Mouse (Mus musculus) spleen, postnatal 10 days (tissue): ENCODE results near the gene Map2k2.
A peak's percentile ranks its signal among the peaks of the same experiment; 100 is the strongest.
"Not testable (repeated sequence)": the region's sequence is repeated elsewhere in the genome, so short reads cannot be mapped to it uniquely, and the experiment has no call there.

Source experiments
- DNase-seq, 2 experiments: peaks; one replicate each; pipeline ENCODE4 v3.0.0; 2021 to 2022; ENCODE audit warnings: low spot score in 2 of 2

The Map2k2 gene

DNA sequence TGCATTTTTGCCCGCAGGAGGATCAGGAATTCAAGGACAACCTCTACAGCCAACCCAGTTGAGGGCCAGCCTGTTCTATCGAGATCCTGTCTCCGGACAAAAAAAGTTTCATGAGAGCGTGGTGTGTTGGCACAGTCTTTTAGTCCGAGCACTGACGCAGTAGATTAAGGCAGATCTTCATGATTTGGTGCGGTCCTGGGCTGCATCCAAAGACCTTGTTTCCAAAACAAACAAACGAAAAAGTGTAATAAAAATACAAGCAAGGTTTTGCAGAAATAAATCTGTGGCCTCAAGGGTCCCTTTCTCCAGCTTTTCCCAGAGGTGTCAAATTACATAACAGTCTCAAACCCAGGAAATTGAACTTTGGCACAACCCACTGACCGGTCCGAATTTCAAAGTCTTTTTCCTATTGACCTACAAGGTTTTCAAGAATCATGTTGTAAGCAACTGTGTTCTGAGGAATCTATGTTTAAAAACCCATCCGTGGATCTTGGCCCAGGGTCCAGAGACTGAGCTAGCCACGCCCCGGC lies 70.3 kb downstream of the Map2k2 start:
- no peak for DNase-seq

DNA sequence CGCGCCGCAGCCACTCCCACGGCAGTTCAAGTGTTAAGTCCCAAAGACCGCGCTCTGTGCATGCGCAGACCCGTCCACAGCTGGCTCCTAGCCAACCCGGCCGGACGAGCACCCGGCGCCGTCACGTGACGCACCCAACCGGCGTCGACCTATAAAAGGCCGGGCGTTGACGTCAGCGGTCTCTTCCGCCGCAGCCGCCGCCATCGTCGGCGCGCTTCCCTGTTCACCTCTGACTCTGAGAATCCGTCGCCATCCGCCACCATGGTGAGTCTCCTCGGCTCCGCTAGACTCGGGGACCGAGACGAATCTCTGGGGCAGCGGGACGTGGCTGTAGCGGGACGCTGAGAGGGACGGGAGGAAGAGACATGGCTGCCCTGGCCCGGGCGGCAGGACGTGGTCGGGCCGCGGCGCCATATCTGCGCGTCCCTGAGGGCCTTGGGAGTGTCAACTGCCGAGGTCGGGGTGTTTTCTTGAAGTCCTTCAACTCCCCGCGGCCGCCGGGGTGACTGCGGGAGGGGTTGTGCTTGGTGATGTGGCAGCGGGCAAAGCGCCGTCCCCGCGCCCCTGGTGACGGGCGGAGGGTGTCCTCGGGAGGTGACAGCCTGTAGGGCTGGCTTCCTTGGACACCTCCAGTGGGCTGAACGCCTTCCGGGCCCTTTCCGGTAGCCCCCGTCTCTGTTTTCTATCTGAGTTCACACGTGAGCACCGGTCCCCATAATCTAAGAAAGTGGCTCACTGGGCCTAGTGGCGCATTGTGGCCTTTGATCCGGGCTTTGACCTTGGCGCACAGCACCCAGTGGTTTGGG lies 71.0 kb downstream of the Map2k2 start, which contains the start of gene Eef2:
Gene Eef2, plus strand, starts transcription at position 166 of the 806 bp plus-strand sequence.
- DNase-seq = peak; percentile 99 to 100

- peak; percentile 55 to 62 for DNase-seq
Measured at GRCm38 (mm10) chr10:81177491-81177925, 71.8 kb downstream of the Map2k2 start.

- DNase-seq = no peak
Measured at GRCm38 (mm10) chr10:81177958-81178712, 72.4 kb downstream of the Map2k2 start.

GRCm38 (mm10) chr10:81178927-81179326 lies 73.2 kb downstream of the Map2k2 start:
- no peak for DNase-seq

GRCm38 (mm10) chr10:81179451-81180342 lies 74.0 kb downstream of the Map2k2 start:
- DNase-seq = no peak

DNA sequence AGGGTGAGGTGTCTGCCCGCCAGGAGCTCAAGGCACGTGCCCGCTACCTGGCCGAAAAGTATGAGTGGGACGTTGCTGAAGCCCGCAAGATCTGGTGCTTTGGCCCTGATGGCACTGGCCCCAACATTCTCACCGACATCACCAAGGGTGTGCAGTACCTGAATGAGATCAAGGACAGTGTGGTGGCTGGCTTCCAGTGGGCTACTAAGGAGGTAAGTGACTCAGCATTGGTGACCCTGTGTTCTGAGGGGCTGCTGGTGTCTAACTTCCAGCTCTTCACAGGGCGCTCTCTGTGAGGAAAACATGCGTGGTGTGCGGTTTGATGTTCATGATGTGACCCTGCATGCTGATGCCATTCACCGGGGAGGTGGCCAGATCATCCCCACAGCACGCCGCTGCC lies 75.2 kb downstream of the Map2k2 start:
- DNase-seq = no peak

GRCm38 (mm10) chr10:81181860-81182259 lies 76.1 kb downstream of the Map2k2 start:
- not testable (repeated sequence) for DNase-seq

DNA sequence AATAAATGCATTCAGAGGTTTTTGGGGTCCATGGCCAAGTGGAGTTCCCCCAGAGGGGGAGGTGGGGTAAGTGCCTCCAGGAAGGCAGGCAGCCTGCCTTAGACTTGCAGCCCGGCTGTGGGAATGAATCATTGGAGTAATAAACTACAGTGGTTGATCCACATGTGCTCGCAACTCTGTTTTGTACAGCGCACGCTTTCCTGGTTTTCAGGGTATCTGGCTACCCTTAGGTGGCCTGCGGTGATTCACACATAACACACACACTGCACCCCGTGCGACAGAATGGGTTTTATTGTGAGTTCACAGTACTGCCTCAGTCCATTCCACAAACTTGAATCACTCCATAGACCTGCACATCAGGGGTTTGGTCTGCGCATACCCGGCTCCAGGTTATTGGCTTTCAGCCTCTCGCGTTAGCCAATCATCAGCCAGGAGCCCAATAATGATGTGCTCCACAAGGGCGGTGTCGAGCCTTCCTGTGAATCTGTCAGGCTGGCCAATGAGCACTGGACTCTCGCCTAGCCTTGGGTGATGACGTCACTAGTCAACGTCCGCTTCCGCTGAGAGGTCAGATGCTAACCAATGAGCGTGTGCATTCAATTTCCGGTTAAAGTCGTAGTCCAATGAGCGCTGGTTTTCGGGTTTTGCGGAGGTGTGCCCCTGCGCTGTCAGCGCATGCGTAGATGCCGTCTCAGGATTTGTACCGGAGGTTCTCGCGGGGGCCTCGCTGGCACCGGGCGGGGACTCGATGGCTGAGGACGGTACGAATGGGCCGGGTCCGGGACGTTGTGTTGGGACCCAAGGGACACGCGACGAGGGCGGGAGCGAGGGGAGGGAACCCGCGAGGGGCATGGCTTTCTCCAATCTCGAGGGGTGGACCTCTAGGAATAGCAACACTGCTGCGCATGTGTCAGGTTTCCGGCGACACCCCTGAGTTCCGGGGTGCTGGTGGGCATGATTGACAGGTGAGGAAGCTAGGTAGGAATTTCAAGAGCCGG lies 76.9 kb downstream of the Map2k2 start, which contains the start of gene Dapk3:
Gene Dapk3, plus strand, starts transcription at position 670 of the 998 bp plus-strand sequence.
- peak; percentile 87 to 94 for DNase-seq
